Mouse (Mus musculus): ENCODE data around the gene Hcn2.

The Hcn2 gene

GRCm38 (mm10) chr10:79778006-79778405, 61.6 kb downstream of the Hcn2 start:
- DNase-seq, result no peak

- no peak for DNase-seq
These were observed 62.8 kb downstream of the Hcn2 start for GRCm38 (mm10) chr10:79779193-79779592.

DNA sequence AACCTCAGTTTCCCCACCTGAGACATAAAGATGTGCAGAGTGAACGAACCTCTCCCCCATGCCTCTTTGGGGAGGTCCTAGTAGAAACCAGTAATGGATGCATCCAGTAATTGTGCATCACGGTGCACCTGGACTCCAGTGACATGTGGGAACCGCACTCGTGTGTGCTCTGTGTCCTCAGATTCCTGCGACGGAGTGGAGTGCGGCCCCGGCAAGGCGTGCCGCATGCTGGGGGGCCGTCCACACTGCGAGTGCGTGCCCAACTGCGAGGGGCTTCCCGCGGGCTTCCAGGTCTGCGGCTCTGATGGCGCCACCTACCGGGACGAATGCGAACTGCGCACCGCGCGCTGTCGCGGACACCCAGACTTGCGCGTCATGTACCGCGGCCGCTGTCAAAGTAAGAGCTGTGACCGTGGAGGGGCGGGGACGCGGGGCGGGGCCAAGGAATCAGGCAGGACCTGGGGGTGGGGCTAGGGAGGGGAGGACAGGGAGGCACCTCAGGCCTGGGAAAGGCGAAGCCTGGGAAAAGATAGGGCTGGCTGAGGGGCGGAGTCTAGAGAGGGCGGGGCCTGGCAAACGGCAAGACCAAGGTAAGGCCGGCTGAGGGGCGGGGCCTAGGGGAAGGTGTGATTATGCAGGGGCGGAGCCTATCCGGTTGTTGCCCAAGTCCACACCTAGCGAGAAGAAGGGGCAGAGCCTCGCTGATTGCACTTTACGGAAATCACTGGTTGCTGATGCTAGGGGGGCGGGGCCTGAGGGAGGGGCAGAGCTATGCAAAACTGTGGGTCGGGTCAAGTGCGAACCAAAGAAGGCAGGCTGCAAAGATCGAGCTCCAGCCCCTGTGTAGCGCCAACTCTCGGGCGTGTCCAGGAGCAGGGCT, 63.6 kb downstream of the Hcn2 start:
- peak; percentile 98 for DNase-seq

- DNase-seq, result peak in 1 of 2 experiments; percentile 82
These were observed 64.2 kb downstream of the Hcn2 start for GRCm38 (mm10) chr10:79780664-79781015.

DNA sequence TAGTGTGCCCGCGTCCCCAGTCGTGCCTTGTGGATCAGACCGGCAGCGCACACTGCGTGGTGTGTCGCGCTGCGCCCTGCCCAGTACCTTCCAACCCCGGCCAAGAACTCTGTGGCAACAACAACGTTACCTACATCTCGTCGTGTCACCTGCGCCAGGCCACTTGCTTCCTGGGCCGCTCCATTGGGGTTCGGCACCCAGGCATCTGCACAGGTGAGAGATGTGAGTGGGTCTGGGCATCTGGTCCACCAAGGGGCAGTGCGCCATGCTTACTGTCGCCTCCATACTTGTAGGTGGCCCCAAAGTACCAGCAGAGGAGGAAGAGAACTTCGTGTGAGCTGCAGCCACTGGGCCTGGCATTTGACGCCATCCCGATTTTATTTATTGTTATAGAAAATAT, 64.7 kb downstream of the Hcn2 start:
- no peak for DNase-seq

DNA sequence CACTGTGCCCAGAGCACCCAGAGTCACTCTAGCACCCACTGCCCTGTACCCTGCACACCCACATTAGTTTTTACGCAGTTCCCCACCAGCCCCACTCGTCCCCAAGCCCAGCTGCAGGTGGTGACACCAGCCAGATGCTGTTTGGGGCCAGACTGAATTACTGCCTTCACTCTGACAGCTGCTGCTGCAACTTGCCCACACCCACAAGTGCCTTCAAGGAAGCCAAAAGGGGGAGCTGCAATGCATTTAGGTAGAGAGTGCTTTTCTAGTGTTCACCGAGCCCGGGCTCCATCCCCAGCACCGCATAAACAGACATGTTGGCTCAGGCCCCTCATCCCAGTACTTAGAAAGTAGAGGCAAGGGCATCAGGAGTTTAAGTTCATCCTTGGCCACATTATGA, 65.5 kb downstream of the Hcn2 start:
- no peak for DNase-seq

DNA sequence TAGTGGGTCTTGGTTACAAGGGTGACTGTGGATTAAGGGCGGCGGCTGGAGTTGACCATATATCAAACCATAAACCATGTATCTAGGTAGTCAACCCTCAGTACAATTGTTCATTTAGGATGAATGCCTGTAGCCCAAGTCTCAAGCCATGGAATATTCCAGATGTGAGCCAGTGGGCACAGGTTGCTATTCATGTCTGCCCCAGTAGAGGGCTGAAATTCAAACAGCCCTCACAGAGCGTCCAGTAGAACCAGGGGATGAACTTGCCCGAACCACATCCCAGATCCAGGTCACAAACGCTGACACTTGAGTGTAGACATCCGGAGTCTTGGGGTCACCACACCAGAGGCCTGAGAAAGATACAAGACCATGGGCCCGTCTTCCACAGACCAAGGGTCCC, 66.6 kb downstream of the Hcn2 start:
- DNase-seq, result no peak

DNA sequence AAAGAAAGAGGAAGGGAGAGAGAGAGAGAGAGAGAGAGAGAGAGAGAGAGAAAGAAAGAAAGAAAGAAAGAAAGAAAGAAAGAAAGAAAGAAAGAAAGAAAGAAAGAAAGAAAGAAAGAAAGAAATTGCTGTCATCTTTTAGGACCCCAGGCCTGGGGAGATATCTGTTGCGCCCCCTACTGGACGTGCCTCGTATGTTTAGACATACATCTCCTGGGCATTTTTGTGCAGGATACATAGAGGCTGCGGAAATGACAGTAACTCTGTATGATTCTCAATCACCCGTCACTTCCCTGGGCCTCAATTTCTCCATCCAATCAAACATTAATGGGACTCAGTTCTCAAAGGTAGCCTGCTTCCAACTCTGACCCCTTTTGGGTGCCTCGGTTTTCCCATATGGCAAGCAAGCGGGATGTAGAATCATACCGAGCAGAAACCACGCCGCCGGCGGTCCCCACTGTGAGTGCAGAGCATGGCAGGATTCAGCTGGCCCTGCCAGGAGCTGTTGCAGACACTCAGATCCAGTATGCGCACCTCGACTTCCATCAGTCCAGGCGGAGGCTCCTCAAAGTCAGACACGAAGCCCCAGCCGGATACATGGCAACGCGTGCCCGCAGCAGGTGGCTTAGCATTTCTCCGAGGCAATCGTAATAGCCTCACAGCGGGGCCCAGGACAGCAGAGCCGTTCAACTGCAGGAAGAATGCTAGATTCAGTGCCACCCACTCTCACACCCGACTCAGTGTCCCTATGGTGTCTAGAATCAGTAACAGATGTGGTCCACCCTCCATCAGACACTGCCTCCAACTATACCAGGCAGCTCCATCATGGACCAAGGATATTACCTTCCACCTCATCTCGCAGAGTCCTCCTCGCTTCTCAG, 67.7 kb downstream of the Hcn2 start:
- peak; percentile 77 to 79 for DNase-seq

Measured in B cell, adult 2 months (primary cell).